Mouse (Mus musculus) liver, postnatal 0 days (tissue): ENCODE measurements at regions not wholly inside any gene's neighbourhood (a gene's known extent, or its start where the extent isn't known, plus 50 kb on each side); places are given as distances from the start of the nearest gene placed in this dataset.

Experiments
- CTCF ChIP-seq: sonication (generic); IDR thresholded peaks from 2 replicates; pipeline ENCODE4 v1.5.1; 2016; ENCODE audit warnings: antibody characterized with exemption, low read depth
- EP300 ChIP-seq: IDR thresholded peaks from 2 replicates; pipeline ENCODE4 v1.6.1; 2016; ENCODE audit warnings: antibody characterized with exemption, low read depth, mild to moderate bottlenecking

DNA sequence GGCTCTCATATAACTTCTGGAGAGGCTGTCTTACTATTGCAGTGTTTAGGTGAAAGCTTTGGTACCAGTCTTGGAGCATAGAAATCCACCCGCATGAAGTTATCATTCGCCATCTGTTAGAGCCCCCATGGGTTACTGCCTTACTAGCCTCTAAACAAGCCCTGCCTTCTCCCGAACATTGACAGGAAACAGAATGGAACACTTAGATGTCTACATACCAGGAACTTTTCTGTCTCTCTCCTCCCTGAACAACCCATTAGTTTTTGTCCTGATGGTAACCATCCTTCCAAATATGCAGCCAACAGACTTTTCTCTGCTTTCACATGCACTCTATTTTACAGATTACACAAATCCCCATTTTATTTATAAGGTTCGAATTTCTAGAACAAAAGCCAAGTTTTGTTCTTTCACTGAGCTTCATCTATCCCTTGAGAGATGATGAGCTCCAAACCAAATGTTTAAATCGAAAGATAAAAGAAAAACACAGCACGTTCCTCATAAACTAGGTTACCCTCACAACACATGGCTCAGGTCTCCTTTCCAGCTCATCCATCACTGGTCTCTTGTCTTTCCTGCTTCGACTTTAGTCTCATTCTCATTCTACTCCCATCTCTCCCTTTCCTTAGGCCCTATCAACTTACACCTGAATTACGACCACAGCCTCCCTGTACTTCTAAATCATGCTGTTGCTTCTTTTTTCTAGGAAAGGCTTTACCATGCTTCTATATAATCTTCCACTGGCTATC is 114.8 kb upstream of the Wdr75 start:
- TF ChIP-seq CTCF: no peak
- TF ChIP-seq EP300: no peak
